Mouse (Mus musculus) hindbrain, embryonic 14.5 days (tissue): ENCODE data around the gene Atp5h. TPM values are rescaled to one million over a fixed set of nuclear protein-coding genes. Genes with fewer than 3 reads are reported as not detected.

Experiments used
- ATAC-seq: fragments of 200-750 bp; cut with Nextera tagmentation; 2 replicates; pipeline ENCODE4 v1.8.0; 2017; ENCODE audit warnings: moderate number of reproducible peaks, mild to moderate bottlenecking, moderate TSS enrichment, moderate library complexity; ENCODE audit not compliant: low FRiP score
- DNase-seq: peaks from one replicate; pipeline ENCODE4 v3.0.0-alpha.2; 2015; ENCODE audit warnings: low spot score
- H3K27ac ChIP-seq: fragments of 300-500 bp; sonication (generic); 2 replicates; pipeline ENCODE4 v1.5.1; 2014; ENCODE audit warnings: mild to moderate bottlenecking, moderate library complexity
- H3K27me3 ChIP-seq: fragments of 300-500 bp; sonication (generic); 2 replicates; pipeline ENCODE4 v1.6.1; 2014; ENCODE audit warnings: mild to moderate bottlenecking, low read length, mixed read lengths; ENCODE audit not compliant: control insufficient read depth, insufficient read depth
- H3K36me3 ChIP-seq: fragments of 300-500 bp; sonication (generic); replicated peaks from 2 replicates; pipeline ENCODE4 v1.6.1; 2014; ENCODE audit not compliant: control insufficient read depth, insufficient read depth
- H3K4me1 ChIP-seq: fragments of 300-500 bp; sonication (generic); replicated peaks from 2 replicates; pipeline ENCODE4 v1.6.1; 2014; ENCODE audit warnings: antibody characterized with exemption, low read length, mixed read lengths; ENCODE audit not compliant: control insufficient read depth, insufficient read depth
- H3K4me2 ChIP-seq: fragments of 300-500 bp; sonication (generic); replicated peaks from 2 replicates; pipeline ENCODE4 v1.6.1; 2014; ENCODE audit warnings: mild to moderate bottlenecking, moderate library complexity
- H3K4me3 ChIP-seq: fragments of 300-500 bp; sonication (generic); replicated peaks from 2 replicates; pipeline ENCODE4 v1.5.1; 2014; ENCODE audit warnings: mild to moderate bottlenecking, low read length
- H3K9ac ChIP-seq: fragments of 300-500 bp; sonication (generic); 2 replicates; pipeline ENCODE4 v1.6.1; 2014
- H3K9me3 ChIP-seq: fragments of 300-500 bp; sonication (generic); 2 replicates; pipeline ENCODE4 v1.6.1; 2016; ENCODE audit warnings: low read length; ENCODE audit not compliant: control insufficient read depth
- WGBS: fragments of 180-500 bp; shearing (Covaris S2); extraction: QIAGEN DNeasy Blood & Tissue Kit; methylation state at CpG from one replicate; pipeline ENCODE4 v1.1.7; 2014; 5-methylcytosine and 5-hydroxymethylcytosine counted together
- polyA plus RNA-seq: library from polyadenylated mRNA; unstranded; fragments of >200 nt; fragmentation: Nextera tagmentation; extraction: Ambion mirVana; gene quantifications from 2 replicates; pipeline ENCODE4 v1.2.1, GENCODE M21; 2014

Atp5h gene
- polyA plus RNA-seq, 1 experiment from 2014 or later: 1,000 TPM

GRCm38 (mm10) chr11:115408266-115408920 is 11.4 kb downstream of the Atp5h start:
- Histone ChIP-seq H3K9me3 (no peaks in the 10 kb centered on the region), H3K27ac (peak overlapping the region; percentile 80), H3K4me2 (no peak overlapping the region), H3K27me3 (no peaks in the 10 kb centered on the region), H3K36me3 (peaks cover 53% of the 10 kb centered on the region), H3K4me3 (no peak overlapping the region), H3K9ac (0 out of 2 replicates have a peak overlapping the region, but pooled peaks have one; percentile 2), H3K4me1 (peaks cover 31% of the 10 kb centered on the region)
- ATAC-seq (no peak), DNase-seq (no peak)
- WGBS: 77% methylated on average over 6 of the region's 6 CpGs

GRCm38 (mm10) chr11:115406858-115407401 is 12.8 kb downstream of the Atp5h start:
- Histone ChIP-seq H3K4me3 (no peak overlapping the region), H3K4me1 (peaks cover 22% of the 10 kb centered on the region), H3K9ac (no peak overlapping the region), H3K36me3 (peaks cover 53% of the 10 kb centered on the region), H3K4me2 (no peak overlapping the region), H3K27ac (no peak overlapping the region), H3K9me3 (no peaks in the 10 kb centered on the region), H3K27me3 (no peaks in the 10 kb centered on the region)
- no peak for ATAC-seq
- 96% methylated on average over 17 of the region's 17 CpGs for whole genome bisulfite sequencing
- no peak for DNase-seq

- peaks cover 24% of the 10 kb centered on the region for H3K4me1 ChIP-seq
- no peak overlapping the region for H3K27ac ChIP-seq
- DNase-seq: no peak
- H3K4me2 ChIP-seq: no peak overlapping the region
- H3K9me3 ChIP-seq: no peaks in the 10 kb centered on the region
- no peak for ATAC-seq
- H3K27me3 ChIP-seq: no peaks in the 10 kb centered on the region
- H3K4me3 ChIP-seq: no peak overlapping the region
- 95% methylated on average over 6 of the region's 6 CpGs for WGBS
- H3K36me3 ChIP-seq: peaks cover 45% of the 10 kb centered on the region
- H3K9ac ChIP-seq: no peak overlapping the region
Measured at GRCm38 (mm10) chr11:115405723-115406122, 14.0 kb downstream of the Atp5h start.

- peak within 1 kb of the TSS; percentile 79 for H3K9ac ChIP-seq
- H3K27ac ChIP-seq: peak within 1 kb of the TSS; percentile 82
- H3K4me2 ChIP-seq: peak within 1 kb of the TSS; percentile 86
- peak within 1 kb of the TSS; percentile 52 for H3K4me3 ChIP-seq
- DNase-seq (peak; percentile 83), ATAC-seq (peak; percentile 80)
- peaks cover 22% of the 10 kb centered on the region for H3K4me1 ChIP-seq
- H3K9me3 ChIP-seq: no peaks in the 10 kb centered on the region
- peaks cover 28% of the 10 kb centered on the region for H3K36me3 ChIP-seq
- 4% methylated on average over 50 of the region's 50 CpGs for WGBS
- H3K27me3 ChIP-seq: no peaks in the 10 kb centered on the region
Measured at GRCm38 (mm10) chr11:115403338-115404124, 16.2 kb downstream of the Atp5h start, which contains the start of gene Mrpl58. Mrpl58 (plus strand) TSS chr11:115403752.

- Histone ChIP-seq H3K4me1 (peaks cover 22% of the 10 kb centered on the region), H3K27me3 (no peaks in the 10 kb centered on the region), H3K36me3 (peaks cover 14% of the 10 kb centered on the region), H3K9ac (no peak overlapping the region), H3K9me3 (no peaks in the 10 kb centered on the region), H3K27ac (peak overlapping the region; percentile 75), H3K4me3 (no peak overlapping the region), H3K4me2 (0 out of 2 replicates have a peak overlapping the region, but pooled peaks have one; percentile 3)
- DNase-seq (no peak), ATAC-seq (no peak)
- WGBS: 28% methylated on average over 11 of the region's 11 CpGs
Measured at GRCm38 (mm10) chr11:115400630-115401391, 19.0 kb downstream of the Atp5h start.

- H3K36me3 ChIP-seq: peaks cover 18% of the 10 kb centered on the region
- no peak overlapping the region; the same call in 1 of the 2 replicates for H3K27ac ChIP-seq
- H3K9ac ChIP-seq: no peak overlapping the region
- H3K4me1 ChIP-seq: peaks cover 18% of the 10 kb centered on the region
- no peak overlapping the region for H3K4me2 ChIP-seq
- H3K4me3 ChIP-seq: no peak overlapping the region
- ATAC-seq (no peak), DNase-seq (no peak)
- no peaks in the 10 kb centered on the region for H3K9me3 ChIP-seq
- WGBS: 89% methylated on average over 3 of the region's 3 CpGs
- H3K27me3 ChIP-seq: no peaks in the 10 kb centered on the region
Measured at GRCm38 (mm10) chr11:115400126-115400525, 19.6 kb downstream of the Atp5h start.

GRCm38 (mm10) chr11:115398085-115398484 is 21.7 kb downstream of the Atp5h start:
- Histone ChIP-seq H3K4me2 (no peak overlapping the region), H3K27me3 (no peaks in the 10 kb centered on the region), H3K4me3 (no peak overlapping the region), H3K9ac (no peak overlapping the region), H3K27ac (no peak overlapping the region), H3K36me3 (peaks cover 38% of the 10 kb centered on the region), H3K4me1 (0 out of 2 replicates have a peak, but pooled peaks cover 9% of the 10 kb centered on the region), H3K9me3 (no peaks in the 10 kb centered on the region)
- DNase-seq: no peak
- ATAC-seq: no peak
- WGBS: 89% methylated on average over 7 of the region's 7 CpGs

GRCm38 (mm10) chr11:115393721-115394325 is 25.9 kb downstream of the Atp5h start:
- no peaks in the 10 kb centered on the region for H3K9me3 ChIP-seq
- 67% methylated on average over 34 of the region's 34 CpGs for WGBS
- ATAC-seq (no peak), DNase-seq (no peak)
- no peak overlapping the region for H3K4me3 ChIP-seq
- no peaks in the 10 kb centered on the region for H3K27me3 ChIP-seq
- no peak overlapping the region for H3K4me2 ChIP-seq
- no peak overlapping the region for H3K27ac ChIP-seq
- H3K4me1 ChIP-seq: no peaks in the 10 kb centered on the region
- H3K36me3 ChIP-seq: peaks cover 76% of the 10 kb centered on the region
- H3K9ac ChIP-seq: no peak overlapping the region
